Mouse (Mus musculus) thymus, postnatal 14 days (tissue): ENCODE data around the gene Pygm.

ENCODE experiments used
- DNase-seq: peaks from one replicate; pipeline ENCODE4 v3.0.0; 2021

The Pygm gene

DNA sequence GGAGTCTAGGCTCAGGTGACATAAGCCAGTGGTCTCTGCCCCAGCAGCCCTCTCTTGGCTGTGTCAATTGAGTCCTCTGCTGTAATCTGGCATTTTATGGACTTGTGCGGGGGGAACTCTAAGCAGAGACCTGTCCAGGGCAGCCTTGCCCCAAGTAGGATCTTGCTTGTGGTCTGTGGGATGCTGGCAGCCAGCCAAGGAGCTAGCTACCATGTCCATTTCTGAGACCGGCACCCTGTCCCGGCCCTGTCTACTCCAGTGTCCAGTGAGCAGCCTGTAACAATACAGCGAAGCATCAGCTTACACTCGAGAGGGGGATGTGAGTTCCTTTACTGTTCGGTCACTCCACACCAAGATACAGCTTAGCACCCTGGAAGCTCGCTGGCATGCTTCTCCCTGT lies 30.2 kb upstream of the Pygm start:
- DNase-seq = no peak

DNA sequence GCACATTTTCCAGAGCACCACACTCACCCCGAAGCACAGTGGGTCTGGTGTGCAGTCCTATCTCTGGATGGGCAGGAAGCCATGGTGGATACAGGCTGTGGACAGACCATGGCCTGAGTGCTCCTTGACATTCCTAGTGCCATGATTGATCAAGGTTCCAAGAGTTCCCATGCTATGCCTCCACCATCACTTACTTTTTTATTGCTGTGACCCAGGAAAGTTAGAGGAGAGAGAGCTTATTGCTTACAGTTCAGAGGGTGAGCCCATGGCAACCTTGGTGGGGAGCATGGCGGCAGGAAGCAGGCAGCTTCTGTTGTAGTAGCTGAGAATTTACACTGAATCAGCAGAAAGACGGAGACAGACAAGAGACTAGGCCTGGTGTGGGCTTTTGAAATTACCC lies 22.9 kb upstream of the Pygm start:
- DNase-seq = no peak

- DNase-seq = no peak
Observed at GRCm38 (mm10) chr19:6363091-6363410, 21.1 kb upstream of the Pygm start.

GRCm38 (mm10) chr19:6363411-6364240 lies 20.6 kb upstream of the Pygm start, which contains the start of gene Sf1:
Gene Sf1 (plus strand): TSS chr19:6363690.
- peak; percentile 100 for DNase-seq

DNA sequence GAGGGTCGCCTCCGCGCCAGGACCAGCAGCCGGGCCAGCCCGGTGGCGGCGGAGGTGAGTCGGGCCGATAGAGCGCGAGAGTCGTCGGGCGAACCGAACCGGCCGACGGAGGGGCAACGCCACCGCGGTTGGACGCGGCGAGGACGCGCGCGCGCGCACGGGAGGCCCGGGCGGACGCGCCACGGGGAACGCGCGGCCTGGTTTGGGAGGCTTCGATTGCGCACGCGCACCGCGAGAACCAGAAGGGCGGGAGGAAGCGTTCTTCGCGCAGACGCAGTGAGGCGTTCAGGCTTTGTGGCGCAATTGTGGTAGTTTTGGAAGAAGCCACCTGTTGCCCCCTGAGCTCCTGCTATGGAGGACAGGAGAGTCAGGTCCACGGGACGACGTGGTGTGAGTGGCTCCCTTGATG lies 19.9 kb upstream of the Pygm start:
- peak; percentile 95 for DNase-seq

DNA sequence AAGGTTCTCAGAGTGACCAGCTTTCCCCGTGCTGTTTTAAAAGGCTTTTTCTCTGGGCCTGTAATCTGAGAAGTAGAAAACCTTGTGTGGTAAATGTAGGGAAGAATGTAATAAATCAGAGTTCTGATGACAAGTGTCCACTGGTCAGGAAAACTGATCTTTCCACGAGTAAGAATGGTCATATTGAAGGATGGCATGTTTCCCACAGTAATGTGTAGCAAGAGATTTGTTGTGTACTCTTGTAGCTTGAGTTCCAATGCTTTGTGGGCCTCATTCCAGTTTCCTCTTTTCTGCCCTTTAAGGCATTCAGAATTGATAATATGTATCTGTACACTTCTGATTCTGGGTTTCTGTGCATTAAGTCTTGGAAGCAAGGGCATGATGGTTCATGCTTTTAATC lies 19.4 kb upstream of the Pygm start:
- DNase-seq = no peak

GRCm38 (mm10) chr19:6370175-6370574 lies 14.0 kb upstream of the Pygm start:
- DNase-seq = no peak

GRCm38 (mm10) chr19:6372433-6372832 lies 11.8 kb upstream of the Pygm start:
- no peak for DNase-seq

DNA sequence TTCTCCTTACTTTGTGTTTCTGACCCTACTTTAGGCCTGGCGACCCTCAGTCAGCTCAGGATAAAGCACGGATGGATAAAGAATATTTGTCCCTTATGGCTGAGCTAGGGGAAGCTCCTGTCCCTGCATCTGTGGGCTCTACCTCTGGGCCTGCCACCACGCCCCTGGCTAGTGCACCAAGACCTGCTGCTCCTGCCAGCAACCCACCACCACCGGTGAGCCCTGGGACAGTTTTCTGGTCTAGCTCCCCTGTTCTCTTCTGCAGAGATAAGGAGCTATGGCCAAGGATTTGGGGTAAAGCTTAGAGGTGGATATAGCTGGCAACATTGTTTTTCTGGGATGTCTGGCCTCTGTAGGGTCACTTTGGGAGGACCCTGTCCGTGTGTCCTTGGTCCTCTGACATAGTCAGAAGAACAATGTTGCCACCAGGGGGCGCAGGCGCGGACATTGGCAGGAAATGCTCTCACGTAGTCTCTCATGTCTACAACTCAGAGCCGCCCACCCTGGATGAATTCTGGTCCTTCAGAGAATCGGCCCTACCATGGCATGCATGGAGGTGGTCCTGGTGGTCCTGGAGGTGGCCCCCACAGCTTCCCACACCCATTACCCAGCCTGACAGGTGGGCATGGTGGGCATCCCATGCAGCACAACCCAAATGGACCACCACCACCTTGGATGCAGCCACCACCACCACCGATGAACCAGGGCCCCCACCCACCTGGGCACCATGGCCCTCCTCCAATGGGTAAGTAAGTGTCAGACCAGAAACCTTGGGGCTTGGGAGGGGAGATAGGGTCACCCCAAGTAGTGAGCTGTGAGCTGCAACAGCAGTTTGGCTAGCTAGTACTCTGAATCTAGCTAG lies 10.4 kb upstream of the Pygm start:
- peak; percentile 91 for DNase-seq

- no peak for DNase-seq
Observed at GRCm38 (mm10) chr19:6374571-6374970, 9.6 kb upstream of the Pygm start.

- DNase-seq = peak; percentile 28
Observed at GRCm38 (mm10) chr19:6375423-6376254, 8.6 kb upstream of the Pygm start.

GRCm38 (mm10) chr19:6376255-6376564 lies 8.0 kb upstream of the Pygm start:
- peak; percentile 43 for DNase-seq

DNA sequence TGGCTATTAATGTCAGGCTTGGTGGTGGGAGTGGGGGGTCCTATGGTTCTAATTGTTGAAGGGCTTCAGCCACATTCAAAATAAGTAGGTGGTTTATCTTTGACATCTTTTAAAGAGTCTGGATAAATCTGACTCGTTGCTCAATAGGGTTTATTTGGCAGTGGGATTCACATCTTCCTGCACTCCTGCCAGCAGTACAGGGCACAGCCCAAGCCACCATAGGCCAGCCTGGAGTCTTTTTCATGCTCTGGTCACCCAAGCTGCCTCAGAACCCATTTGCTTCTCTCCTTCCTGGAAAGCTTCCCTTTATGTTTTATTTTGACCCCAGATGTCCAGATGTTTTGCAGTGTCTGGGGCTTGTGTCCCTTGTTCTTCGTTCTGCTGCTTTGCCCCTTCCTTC lies 7.6 kb upstream of the Pygm start:
- no peak for DNase-seq

GRCm38 (mm10) chr19:6377327-6378040 lies 6.7 kb upstream of the Pygm start:
- no peak for DNase-seq

GRCm38 (mm10) chr19:6380411-6381166 lies 3.6 kb upstream of the Pygm start:
- no peak for DNase-seq

- DNase-seq = no peak
Observed at GRCm38 (mm10) chr19:6381238-6381637, 3.0 kb upstream of the Pygm start.

- no peak for DNase-seq
Observed at GRCm38 (mm10) chr19:6382323-6382924, 1.8 kb upstream of the Pygm start.

DNA sequence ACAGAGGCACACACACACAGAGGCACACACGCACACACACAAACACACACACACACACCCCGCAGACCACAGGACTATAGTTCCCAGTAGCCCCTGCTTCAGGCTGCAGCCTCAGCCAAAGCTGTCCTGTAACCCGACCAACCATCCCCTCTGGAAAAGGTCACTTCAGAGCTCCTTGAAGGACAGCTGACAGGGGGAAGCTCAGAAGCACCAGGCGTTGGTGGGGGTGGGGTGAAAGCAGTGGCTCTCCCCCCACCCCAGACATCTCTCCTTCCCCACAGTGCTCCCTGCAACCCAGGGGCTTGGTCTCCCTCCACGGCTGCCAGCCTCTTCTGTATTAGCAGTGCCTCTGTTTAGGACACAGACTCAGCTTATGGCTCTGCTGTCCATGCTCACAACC lies 729 bp upstream of the Pygm start:
- no peak for DNase-seq

GRCm38 (mm10) chr19:6384954-6385353 lies 755 bp downstream of the Pygm start:
- no peak for DNase-seq

DNA sequence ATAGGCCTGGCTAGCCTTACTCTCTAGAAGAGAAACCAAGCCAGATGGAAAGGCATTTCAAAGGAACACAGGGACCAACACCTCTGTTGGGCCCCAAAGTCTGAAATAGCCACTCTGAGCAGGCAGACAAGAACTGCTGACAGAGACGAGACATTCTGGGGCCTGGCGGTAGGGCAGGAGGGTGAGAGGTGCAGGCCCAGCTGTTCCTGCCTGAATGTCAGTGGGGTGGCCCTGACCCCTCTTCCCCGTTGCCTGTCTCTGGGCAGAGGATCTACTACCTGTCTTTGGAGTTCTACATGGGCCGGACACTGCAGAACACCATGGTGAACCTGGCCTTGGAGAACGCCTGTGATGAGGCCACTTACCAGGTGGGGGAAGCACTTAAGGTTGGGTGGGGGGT lies 1.2 kb downstream of the Pygm start:
- DNase-seq = no peak

DNA sequence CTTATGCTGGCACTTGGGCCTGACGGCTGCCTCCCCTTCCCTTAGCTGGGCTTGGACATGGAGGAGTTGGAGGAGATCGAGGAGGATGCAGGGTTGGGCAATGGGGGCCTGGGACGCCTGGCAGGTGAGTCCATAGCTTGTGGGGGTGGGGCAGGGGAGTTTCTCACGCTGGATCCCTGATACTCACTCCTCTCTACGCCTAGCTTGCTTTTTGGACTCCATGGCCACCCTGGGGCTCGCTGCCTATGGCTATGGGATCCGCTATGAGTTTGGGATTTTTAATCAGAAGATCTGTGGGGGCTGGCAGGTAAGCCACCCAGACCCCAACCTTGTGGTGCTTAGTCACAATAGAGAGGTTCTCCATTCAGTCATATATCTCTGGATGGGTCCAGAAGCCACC lies 1.6 kb downstream of the Pygm start:
- DNase-seq = no peak

DNA sequence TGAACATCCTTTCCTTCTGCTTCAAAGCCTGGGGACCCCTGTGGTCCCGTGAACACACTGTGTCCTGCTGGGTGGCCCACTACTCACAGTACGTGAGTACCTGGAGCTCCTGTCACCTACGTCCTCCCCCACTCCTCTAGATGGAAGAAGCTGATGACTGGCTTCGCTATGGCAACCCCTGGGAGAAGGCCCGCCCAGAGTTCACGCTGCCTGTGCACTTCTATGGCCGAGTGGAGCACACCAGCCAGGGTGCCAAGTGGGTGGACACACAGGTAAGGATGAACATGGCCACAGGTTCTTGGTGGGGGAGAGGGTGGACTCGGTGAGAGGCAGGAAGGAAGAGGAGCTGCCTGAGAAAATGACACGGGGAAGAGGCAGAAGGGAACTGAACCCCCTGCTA lies 2.0 kb downstream of the Pygm start:
- no peak for DNase-seq
